Comparison of ENCODE assay signal across 11 mouse cellular contexts in the genomic region with DNA sequence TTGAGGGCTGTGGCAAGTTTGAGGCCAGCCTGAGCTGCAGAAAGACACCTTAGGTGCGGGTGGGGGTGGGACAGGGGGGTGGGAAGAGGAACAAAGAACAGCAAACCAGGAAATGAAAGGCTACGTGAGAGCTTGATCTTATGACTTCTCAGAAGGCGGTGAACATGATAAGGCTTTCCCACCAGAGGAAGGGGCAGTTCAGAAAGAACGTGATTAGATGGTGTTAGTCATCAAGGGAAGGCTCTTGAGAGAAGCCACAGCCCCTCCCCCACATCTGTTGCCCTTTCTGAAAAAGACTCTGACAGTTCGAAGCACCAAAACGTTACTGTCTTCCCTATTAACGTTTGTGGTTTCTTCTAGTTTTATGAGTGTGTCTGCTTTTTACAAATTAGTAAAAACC.
DNase-seq lines count a peak whose midpoint lies in the region; ATAC-seq and TF ChIP-seq lines count a peak whose summit lies in the region.
"Had no signal": no experiment of that assay in that cellular context is flagged by ENCODE, and none has a peak within 500 bp of the region (broad histone marks: within the 10 kb centered on the region; RNA-seq: fewer than 3 reads in every experiment).

No protein-coding gene starts in this region.

- no peak for ATAC-seq in heart, embryonic 11.5 days (replicated peaks; ENCODE audit: insufficient number of reproducible peaks, low FRiP score, low TSS enrichment)
- peak; percentile 61; the same call in 1 of the 2 replicates for ATAC-seq in neutrophil, adult 5-6 weeks (ENCODE audit: extremely low read depth, insufficient number of reproducible peaks, low FRiP score, poor library complexity, severe bottlenecking)

- H3K4me3 ChIP-seq in heart, embryonic 11.5 days (ENCODE audit: low read depth, low read length) = no peak overlapping the region
- no peak overlapping the region; the same call in 1 of the 2 replicates for H3K4me3 ChIP-seq in thymus, adult 2 months (ENCODE audit: control insufficient read depth, insufficient read depth, low read length)
- H3K4me3 ChIP-seq in forebrain, embryonic 10.5 days = no peak overlapping the region
- H3K4me3 ChIP-seq: neural tube, embryonic 12.5 days; stomach, embryonic 15.5 days had no signal

- no peaks in the 10 kb centered on the region for H3K9me3 ChIP-seq in heart, embryonic 11.5 days (replicated peaks; ENCODE audit: control insufficient read depth, low read length)
- no peaks in the 10 kb centered on the region for H3K9me3 ChIP-seq in forebrain, embryonic 10.5 days
- H3K9me3 ChIP-seq: neural tube, embryonic 12.5 days; stomach, embryonic 15.5 days had no signal

- H3K27me3 ChIP-seq in heart, embryonic 11.5 days (ENCODE audit: control insufficient read depth, insufficient read depth, low read length) = no peaks in the 10 kb centered on the region
- H3K27me3 ChIP-seq in thymus, adult 2 months (ENCODE audit: control insufficient read depth, insufficient read depth, low read length) = no peaks in the 10 kb centered on the region
- H3K27me3 ChIP-seq in forebrain, embryonic 10.5 days (ENCODE audit: poor library complexity, severe bottlenecking) = 0 out of 2 replicates have a peak, but pooled peaks cover 9% of the 10 kb centered on the region
- H3K27me3 ChIP-seq: neural tube, embryonic 12.5 days; stomach, embryonic 15.5 days had no signal

- intact Hi-C loops in heart, postnatal 10 days (cut with DNase I) = no loop called here

- H3K4me1 ChIP-seq in heart, embryonic 11.5 days (ENCODE audit: control insufficient read depth, insufficient read depth, low read length) = peaks cover 10% of the 10 kb centered on the region; the same call in 1 of the 2 replicates
- H3K4me1 ChIP-seq in thymus, adult 2 months (replicated peaks; ENCODE audit: control insufficient read depth, insufficient read depth, low read length) = peaks cover 2% of the 10 kb centered on the region; the same call in 1 of the 2 replicates
- H3K4me1 ChIP-seq in forebrain, embryonic 10.5 days = peaks cover 28% of the 10 kb centered on the region
- H3K4me1 ChIP-seq: stomach, embryonic 15.5 days had no signal

- no peak for TF ChIP-seq POLR2A in thymus, adult 2 months (IDR thresholded peaks at IDR 0.05; ENCODE audit: control insufficient read depth, extremely low read depth, insufficient read depth, low read length, poor library complexity)

- no peak overlapping the region for H3K27ac ChIP-seq in heart, embryonic 11.5 days (ENCODE audit: low read depth, low read length)
- no peak overlapping the region for H3K27ac ChIP-seq in thymus, adult 2 months (ENCODE audit: control insufficient read depth, insufficient read depth, low read length)
- H3K27ac ChIP-seq in forebrain, embryonic 10.5 days = no peak overlapping the region
- H3K27ac ChIP-seq: neural tube, embryonic 12.5 days; stomach, embryonic 15.5 days had no signal

- DNase-seq in heart, postnatal 10 days = no peak
- DNase-seq in thymus, postnatal 0 days (ENCODE audit: low spot score) = peak; percentile 17
- no peak for DNase-seq in thymus, adult 2 months
- peak; percentile 77 for DNase-seq in induced T-regulatory cell, adult 2 months (ENCODE audit: low read depth)
- no peak for DNase-seq in kidney, adult 9 months
- DNase-seq in forebrain, embryonic 10.5 days (ENCODE audit: extremely low spot score, low spot score) = no peak
- DNase-seq: adrenal gland, postnatal 25 days had no signal

- H3K9ac ChIP-seq in heart, embryonic 11.5 days (ENCODE audit: low read depth, low read length) = no peak overlapping the region
- H3K9ac ChIP-seq: neural tube, embryonic 12.5 days; stomach, embryonic 15.5 days had no signal

- no peaks in the 10 kb centered on the region for H3K36me3 ChIP-seq in heart, embryonic 11.5 days (ENCODE audit: control insufficient read depth, insufficient read depth, low read length)
- no peaks in the 10 kb centered on the region for H3K36me3 ChIP-seq in thymus, adult 2 months (ENCODE audit: control insufficient read depth, insufficient read depth, low read length)
- no peaks in the 10 kb centered on the region for H3K36me3 ChIP-seq in forebrain, embryonic 10.5 days (replicated peaks)
- H3K36me3 ChIP-seq: neural tube, embryonic 12.5 days; stomach, embryonic 15.5 days had no signal

- H3K4me2 ChIP-seq in heart, embryonic 11.5 days = peak overlapping the region; percentile 16; the same call in 1 of the 2 replicates
- H3K4me2 ChIP-seq: neural tube, embryonic 12.5 days; stomach, embryonic 15.5 days had no signal

- TF ChIP-seq CTCF in thymus, adult 2 months (IDR thresholded peaks at IDR 0.05; ENCODE audit: borderline replicate concordance, control insufficient read depth, extremely low read depth, insufficient read depth, low read length, poor library complexity) = no peak

- WGBS in heart, embryonic 11.5 days (ENCODE audit: insufficient replicate concordance) = 4% methylated on average over 7 of the region's 7 CpGs
- 7% methylated on average over 7 of the region's 7 CpGs for WGBS in thymus, adult 2 months
- WGBS in forebrain, embryonic 10.5 days = 31% methylated on average over 7 of the region's 7 CpGs

Comparison
In these comparisons a context has a peak if more than half of its experiments do, and no peak if none do; other contexts are left out.
1. DNase-seq: peak in thymus, postnatal 0 days (single experiment) and induced T-regulatory cell, adult 2 months (single experiment); none in heart, postnatal 10 days (0 of 2), thymus, adult 2 months (single experiment), kidney, adult 9 months (single experiment) and forebrain, embryonic 10.5 days (single experiment).